ENCODE assay signal across 9 mouse cellular contexts in the genomic region with DNA sequence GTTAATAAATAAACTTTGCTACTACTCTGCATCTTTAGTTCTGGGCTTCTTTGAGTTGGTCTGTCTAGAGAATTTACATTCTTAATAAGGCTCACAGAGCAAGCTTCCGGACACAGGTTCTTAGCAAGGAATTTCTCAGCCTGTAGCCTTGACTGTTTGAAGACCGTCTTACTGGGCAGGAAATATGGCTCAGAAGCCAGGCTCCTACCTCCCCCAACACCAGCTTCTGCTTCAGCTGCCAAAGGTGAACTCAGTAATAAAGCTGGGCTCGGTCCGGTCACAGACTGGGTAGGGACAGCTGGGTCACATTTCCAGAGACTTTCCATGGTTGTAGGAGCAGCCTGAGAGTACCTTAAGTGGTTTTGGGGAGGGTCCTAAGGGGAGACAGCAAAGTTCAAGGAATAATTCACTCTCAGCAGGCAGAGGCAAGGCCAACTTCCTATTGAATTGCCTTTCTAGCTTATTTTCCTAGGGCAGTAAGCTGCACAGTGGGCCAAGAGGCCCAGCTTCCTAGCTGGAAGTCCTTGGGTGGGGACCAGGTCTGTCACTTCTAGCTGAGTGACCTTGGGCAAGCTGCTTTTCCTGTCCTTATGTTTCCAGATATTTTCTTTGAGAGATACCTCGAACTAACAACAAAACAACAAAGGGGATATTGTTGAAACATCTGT. TPM values are rescaled to one million over a fixed set of nuclear protein-coding genes. Genes with fewer than 3 reads are reported as not detected.
DNase-seq lines count a peak whose midpoint lies in the region; ATAC-seq lines count a peak whose summit lies in the region.
"Had no signal": no experiment of that assay in that cellular context is flagged by ENCODE, and none has a peak within 500 bp of the region (broad histone marks: within the 10 kb centered on the region; RNA-seq: fewer than 3 reads in every experiment).

No protein-coding gene starts in this region.

- H3K4me2 ChIP-seq in embryonic facial prominence, embryonic 15.5 days (replicated peaks): peak overlapping the region; percentile 23; the same call in 1 of the 2 replicates
- H3K4me2 ChIP-seq in hindbrain, embryonic 13.5 days: peak overlapping the region; percentile 76
- H3K4me2 ChIP-seq: liver, embryonic 15.5 days had no signal

- H3K9me3 ChIP-seq in embryonic facial prominence, embryonic 15.5 days (replicated peaks): no peaks in the 10 kb centered on the region
- H3K9me3 ChIP-seq in hindbrain, embryonic 13.5 days: no peaks in the 10 kb centered on the region
- H3K9me3 ChIP-seq: liver, embryonic 15.5 days had no signal

- H3K27ac ChIP-seq in embryonic facial prominence, embryonic 15.5 days (replicated peaks): peak overlapping the region; percentile 52
- peak overlapping the region; percentile 52 for H3K27ac ChIP-seq in hindbrain, embryonic 13.5 days
- H3K27ac ChIP-seq: liver, embryonic 15.5 days had no signal

- DNase-seq in adrenal gland, postnatal 14 days: peak; percentile 48
- no peak for DNase-seq in adrenal gland, adult 18-20 months (ENCODE audit: low spot score in 2 of 2)
- DNase-seq in lung, postnatal 10 days: peak; percentile 8
- no peak for DNase-seq in testis, postnatal 10 days (ENCODE audit: low spot score)
- DNase-seq in left cerebral cortex, adult 11 months (ENCODE audit: low spot score): no peak

- H3K36me3 ChIP-seq in embryonic facial prominence, embryonic 15.5 days: no peaks in the 10 kb centered on the region
- H3K36me3 ChIP-seq in hindbrain, embryonic 13.5 days: no peaks in the 10 kb centered on the region
- H3K36me3 ChIP-seq: liver, embryonic 15.5 days had no signal

- WGBS in embryonic facial prominence, embryonic 15.5 days: 42% methylated on average over 5 of the region's 5 CpGs
- WGBS in hindbrain, embryonic 13.5 days: 31% methylated on average over 5 of the region's 5 CpGs

- H3K4me3 ChIP-seq in embryonic facial prominence, embryonic 15.5 days (replicated peaks): no peak overlapping the region
- peak overlapping the region; percentile 26 for H3K4me3 ChIP-seq in hindbrain, embryonic 13.5 days
- H3K4me3 ChIP-seq: liver, embryonic 15.5 days had no signal

- no peak overlapping the region for H3K9ac ChIP-seq in embryonic facial prominence, embryonic 15.5 days
- H3K9ac ChIP-seq in hindbrain, embryonic 13.5 days: peak overlapping the region; percentile 62; the same call in 1 of the 2 replicates
- H3K9ac ChIP-seq: liver, embryonic 15.5 days had no signal

- no peak for ATAC-seq in embryonic facial prominence, embryonic 15.5 days (ENCODE audit: insufficient number of reproducible peaks, low FRiP score, low TSS enrichment, low read depth)
- ATAC-seq in hindbrain, embryonic 13.5 days (ENCODE audit: low FRiP score): no peak
- no peak for ATAC-seq in granulocyte monocyte progenitor cell, adult 5-6 weeks (replicated peaks; ENCODE audit: poor library complexity, severe bottlenecking)

- H3K4me1 ChIP-seq in embryonic facial prominence, embryonic 15.5 days: peaks cover 32% of the 10 kb centered on the region
- H3K4me1 ChIP-seq in hindbrain, embryonic 13.5 days (replicated peaks): peaks cover 45% of the 10 kb centered on the region

- H3K27me3 ChIP-seq in embryonic facial prominence, embryonic 15.5 days: peaks cover 6% of the 10 kb centered on the region; the same call in 1 of the 2 replicates
- no peaks in the 10 kb centered on the region for H3K27me3 ChIP-seq in hindbrain, embryonic 13.5 days

RNA-seq across cellular contexts. Expression of a gene that starts 3.0 kb away (rescaled TPM):
- total RNA-seq in adrenal gland, postnatal 14 days (2021): 90.6 and 96.8 TPM in 2 replicates
- total RNA-seq in adrenal gland, adult 18-20 months (2021): 10 to 100 TPM; 53.2 to 69.4 TPM
- polyA plus RNA-seq in embryonic facial prominence, embryonic 15.5 days (2015; fragmentation: Nextera tagmentation; extraction: Ambion mirVana): 85.9 and 98.1 TPM in 2 replicates
- polyA plus RNA-seq in hindbrain, embryonic 13.5 days (2015; fragmentation: Nextera tagmentation; extraction: Ambion mirVana): 49.0 and 52.0 TPM in 2 replicates
- total RNA-seq in granulocyte monocyte progenitor cell, adult 5-6 weeks (2014; fragmentation: Nextera tagmentation): not detected in 2 replicates
- not detected in 2 replicates for total RNA-seq in granulocyte monocyte progenitor cell, adult 5-6 weeks (2017)

Comparison
In these comparisons a context has a peak if more than half of its experiments do, and no peak if none do; other contexts are left out.
1. DNase-seq: peak in adrenal gland, postnatal 14 days (single experiment) and lung, postnatal 10 days (single experiment); none in adrenal gland, adult 18-20 months (0 of 2), testis, postnatal 10 days (single experiment) and left cerebral cortex, adult 11 months (single experiment).
2. RNA of a gene that starts 3.0 kb away (total RNA-seq): 90.6 to 96.8 TPM in adrenal gland, postnatal 14 days and 53.2 to 69.4 TPM in adrenal gland, adult 18-20 months; not detected in granulocyte monocyte progenitor cell, adult 5-6 weeks; every median in the first group is over 10 times any median in the second.